Mouse (Mus musculus) liver, embryonic 16.5 days (tissue): ENCODE data around the gene Bola1. TPM values are rescaled to one million over a fixed set of nuclear protein-coding genes. Genes with fewer than 3 reads are reported as not detected.

Experiments
- ATAC-seq: fragments of 200-750 bp; cut with Nextera tagmentation; 2 replicates; pipeline ENCODE4 v1.8.0; 2017; ENCODE audit warnings: low read depth, mild to moderate bottlenecking, moderate number of reproducible peaks, moderate library complexity
- H3K27ac ChIP-seq: fragments of 300-500 bp; sonication (generic); 2 replicates; pipeline ENCODE4 v1.5.1; 2014; ENCODE audit warnings: mild to moderate bottlenecking, low read length
- H3K27me3 ChIP-seq: fragments of 300-500 bp; sonication (generic); 2 replicates; pipeline ENCODE4 v1.6.1; 2014; ENCODE audit warnings: low read depth, low read length, mixed read lengths; ENCODE audit not compliant: control insufficient read depth, insufficient read depth
- H3K36me3 ChIP-seq: fragments of 300-500 bp; sonication (generic); 2 replicates; pipeline ENCODE4 v1.6.1; 2014; ENCODE audit warnings: mild to moderate bottlenecking; ENCODE audit not compliant: control insufficient read depth, insufficient read depth
- H3K4me1 ChIP-seq: fragments of 300-500 bp; sonication (generic); 2 replicates; pipeline ENCODE4 v1.6.1; 2014; ENCODE audit warnings: low read depth, low read length, mixed read lengths; ENCODE audit not compliant: control insufficient read depth
- H3K4me2 ChIP-seq: fragments of 300-500 bp; sonication (generic); 2 replicates; pipeline ENCODE4 v1.6.1; 2014; ENCODE audit warnings: low read depth, low read length, mixed read lengths
- H3K4me3 ChIP-seq: fragments of 300-500 bp; sonication (generic); 2 replicates; pipeline ENCODE4 v1.5.1; 2014; ENCODE audit warnings: low read depth, mild to moderate bottlenecking, low read length
- H3K9ac ChIP-seq: fragments of 300-500 bp; sonication (generic); 2 replicates; pipeline ENCODE4 v1.6.1; 2014; ENCODE audit warnings: low read depth, low read length
- H3K9me3 ChIP-seq: fragments of 300-500 bp; sonication (generic); replicated peaks from 2 replicates; pipeline ENCODE4 v1.6.1; 2016; ENCODE audit warnings: low read length; ENCODE audit not compliant: control insufficient read depth
- WGBS: fragments of 180-500 bp; shearing (Covaris S2); extraction: QIAGEN DNeasy Blood & Tissue Kit; methylation state at CpG from one replicate; pipeline ENCODE4 v1.1.7; 2014; ENCODE audit not compliant: insufficient replicate concordance; 5-methylcytosine and 5-hydroxymethylcytosine counted together
- microRNA-seq: library from miRNA; unstranded; fragments of <30 nt; microRNA quantifications from one replicate; pipeline ENCODE4, GENCODE M21; 2016
- polyA plus RNA-seq: library from polyadenylated mRNA; unstranded; fragments of >200 nt; fragmentation: Nextera tagmentation; extraction: Ambion mirVana; gene quantifications from 2 replicates; pipeline ENCODE4 v1.2.1, GENCODE M21; 2015

Gene Bola1
- polyA plus RNA-seq, 1 experiment from 2014 or later, result 29.4 TPM

- no peaks in the 10 kb centered on the region for H3K4me1 ChIP-seq
- ATAC-seq, result no peak
- no peaks in the 10 kb centered on the region for H3K9me3 ChIP-seq
- no peak overlapping the region for H3K4me2 ChIP-seq
- 86% methylated on average over 5 of the region's 5 CpGs for WGBS
- H3K27me3 ChIP-seq, result no peaks in the 10 kb centered on the region
- no peak overlapping the region for H3K9ac ChIP-seq
- peaks cover 22% of the 10 kb centered on the region for H3K36me3 ChIP-seq
- H3K4me3 ChIP-seq, result no peak overlapping the region
- H3K27ac ChIP-seq, result no peak overlapping the region
Observed at GRCm38 (mm10) chr3:96152611-96153010, 66.9 kb downstream of the Bola1 start.

- H3K9ac ChIP-seq, result no peak overlapping the region
- H3K27me3 ChIP-seq, result no peaks in the 10 kb centered on the region
- no peaks in the 10 kb centered on the region for H3K4me1 ChIP-seq
- H3K4me3 ChIP-seq, result no peak overlapping the region
- no peak overlapping the region for H3K4me2 ChIP-seq
- H3K36me3 ChIP-seq, result peaks cover 22% of the 10 kb centered on the region
- ATAC-seq, result no peak
- no peaks in the 10 kb centered on the region for H3K9me3 ChIP-seq
- no peak overlapping the region for H3K27ac ChIP-seq
- WGBS, result 64% methylated on average over 7 of the region's 7 CpGs
Observed at GRCm38 (mm10) chr3:96151836-96152235, 67.7 kb downstream of the Bola1 start.

GRCm38 (mm10) chr3:96147950-96148349 lies 71.6 kb downstream of the Bola1 start:
- 6% methylated on average over 5 of the region's 5 CpGs for WGBS
- no peak overlapping the region for H3K4me2 ChIP-seq
- H3K4me3 ChIP-seq, result no peak overlapping the region
- H3K9me3 ChIP-seq, result no peaks in the 10 kb centered on the region
- no peaks in the 10 kb centered on the region for H3K4me1 ChIP-seq
- H3K9ac ChIP-seq, result no peak overlapping the region
- H3K36me3 ChIP-seq, result peaks cover 11% of the 10 kb centered on the region
- 0 out of 2 replicates have a peak, but pooled peaks have one; percentile 24 for ATAC-seq
- H3K27ac ChIP-seq, result no peak overlapping the region
- no peaks in the 10 kb centered on the region for H3K27me3 ChIP-seq

Small RNA genes lying within 50 kb of the gene (microRNA-seq; reads per million reads assigned to microRNA genes)
- gene Gm44492, result not detected
- not detected for gene Gm47311
- gene Gm47313, result not detected

Other genes starting within 250 kb of the Bola1 start
- gene Plekho1, start 223.7 kb downstream of the Bola1 start, polyA plus RNA-seq, result 4.2 and 4.5 TPM in 2 replicates
- gene Vps45, start 161.2 kb downstream of the Bola1 start, polyA plus RNA-seq, result 11.7 and 12.9 TPM in 2 replicates
- gene Otud7b, start 115.2 kb downstream of the Bola1 start, polyA plus RNA-seq, result 5.8 and 7.7 TPM in 2 replicates
- gene Mtmr11, start 57.7 kb downstream of the Bola1 start, polyA plus RNA-seq, result 2.6 and 4.2 TPM in 2 replicates
- gene Sf3b4, start 47.4 kb downstream of the Bola1 start, polyA plus RNA-seq, result 59.4 and 59.6 TPM in 2 replicates
- 0.12 and 0.13 TPM in 2 replicates for gene Sv2a, start 38.6 kb downstream of the Bola1 start, polyA plus RNA-seq
- 0.73 and 0.95 TPM in 2 replicates for gene Hist2h2ab, start 156 bp upstream of the Bola1 start, polyA plus RNA-seq
- 11.6 and 16.7 TPM in 2 replicates for gene Hist2h2ac, start 1.2 kb upstream of the Bola1 start, polyA plus RNA-seq
- gene Hist2h2be, start 1.4 kb upstream of the Bola1 start, polyA plus RNA-seq, result 7.2 and 8.7 TPM in 2 replicates
- gene Hist2h3c2, start 19.4 kb upstream of the Bola1 start, polyA plus RNA-seq, result 9.2 and 9.8 TPM in 2 replicates
- gene Hist2h2aa2, start 20.6 kb upstream of the Bola1 start, polyA plus RNA-seq, result 77.1 and 92.2 TPM in 2 replicates
- gene Hist2h2aa1, start 25.8 kb upstream of the Bola1 start, polyA plus RNA-seq, result 34.7 and 39.6 TPM in 2 replicates
- 4.3 and 4.9 TPM in 2 replicates for gene Hist2h3c1, start 27.0 kb upstream of the Bola1 start, polyA plus RNA-seq
- 26.6 and 34.9 TPM in 2 replicates for gene Hist2h4, start 43.6 kb upstream of the Bola1 start, polyA plus RNA-seq
- gene Hist2h3b, start 48.9 kb upstream of the Bola1 start, polyA plus RNA-seq, result 78.4 and 87.8 TPM in 2 replicates
- 17.9 and 25.9 TPM in 2 replicates for gene Hist2h2bb, start 50.0 kb upstream of the Bola1 start, polyA plus RNA-seq
- 3.8 and 4.5 TPM in 2 replicates for gene Fcgr1, start 74.3 kb upstream of the Bola1 start, polyA plus RNA-seq
- not detected in 2 replicates for gene BC107364, start 232.6 kb upstream of the Bola1 start, polyA plus RNA-seq